Mouse (Mus musculus) limb, embryonic 14.5 days (tissue): ENCODE data around the gene Olfr96. TPM values are rescaled to one million over a fixed set of nuclear protein-coding genes. Genes with fewer than 3 reads are reported as not detected.

Experiments used
- ATAC-seq: fragments of 200-750 bp; cut with Nextera tagmentation; 2 replicates; pipeline ENCODE4 v1.8.0; 2017; ENCODE audit warnings: low read depth, moderate number of reproducible peaks, moderate TSS enrichment; ENCODE audit not compliant: low FRiP score
- DNase-seq: peaks from one replicate; pipeline ENCODE4 v3.0.0-alpha.2; 2015; ENCODE audit warnings: low spot score
- H3K27ac ChIP-seq: fragments of 300-500 bp; sonication (generic); replicated peaks from 2 replicates; pipeline ENCODE4 v1.5.1; 2014; ENCODE audit warnings: low read depth, mild to moderate bottlenecking, low read length, moderate library complexity, mixed read lengths
- H3K27me3 ChIP-seq: fragments of 300-500 bp; sonication (generic); 2 replicates; pipeline ENCODE4 v1.6.1; 2014; ENCODE audit warnings: low read length, mixed read lengths; ENCODE audit not compliant: control insufficient read depth, insufficient read depth
- H3K36me3 ChIP-seq: fragments of 300-500 bp; sonication (generic); 2 replicates; pipeline ENCODE4 v1.6.1; 2014; ENCODE audit warnings: mild to moderate bottlenecking, low read length, moderate library complexity, mixed read lengths; ENCODE audit not compliant: control insufficient read depth, insufficient read depth
- H3K4me1 ChIP-seq: fragments of 300-500 bp; sonication (generic); 2 replicates; pipeline ENCODE4 v1.6.1; 2014; ENCODE audit warnings: antibody characterized with exemption, low read length, mixed read lengths; ENCODE audit not compliant: control insufficient read depth, insufficient read depth
- H3K4me2 ChIP-seq: fragments of 300-500 bp; sonication (generic); replicated peaks from 2 replicates; pipeline ENCODE4 v1.6.1; 2014; ENCODE audit warnings: low read depth, mild to moderate bottlenecking, low read length, moderate library complexity; ENCODE audit not compliant: severe bottlenecking
- H3K4me3 ChIP-seq: fragments of 300-500 bp; sonication (generic); replicated peaks from 2 replicates; pipeline ENCODE4 v1.5.1; 2014; ENCODE audit warnings: low read length
- H3K9ac ChIP-seq: fragments of 300-500 bp; sonication (generic); 2 replicates; pipeline ENCODE4 v1.6.1; 2014; ENCODE audit warnings: mild to moderate bottlenecking, low read depth, low read length, moderate library complexity; ENCODE audit not compliant: severe bottlenecking
- H3K9me3 ChIP-seq: fragments of 300-500 bp; sonication (generic); 2 replicates; pipeline ENCODE4 v1.6.1; 2016; ENCODE audit warnings: low read length; ENCODE audit not compliant: control insufficient read depth
- POLR2A ChIP-seq: fragments of 200-500 bp; IDR thresholded peaks from 2 replicates; pipeline ENCODE4 v1.8.0; 2012; ENCODE audit warnings: inconsistent platforms, mild to moderate bottlenecking, moderate library complexity, borderline replicate concordance; ENCODE audit not compliant: insufficient read depth, insufficient read length; ENCODE audit errors: extremely low read depth
- WGBS: fragments of 180-500 bp; shearing (Covaris S2); extraction: QIAGEN DNeasy Blood & Tissue Kit; methylation state at CpG from one replicate; pipeline ENCODE4 v1.1.7; 2014; 5-methylcytosine and 5-hydroxymethylcytosine counted together
- polyA plus RNA-seq, 2 experiments: library from polyadenylated mRNA; depleted of rRNA in 1 of 2; stranded (reverse) in 1 of 2; unstranded in 1 of 2; fragments of >200 nt; fragmentation: Nextera tagmentation in 1 of 2; extraction: Ambion mirVana in 1 of 2; gene quantifications; 2 replicates each; pipeline versions ENCODE4 v1.2.1 to v1.2.3; 2012 to 2014

The Olfr96 gene
- polyA plus RNA-seq, 2 experiments, result not detected

DNA sequence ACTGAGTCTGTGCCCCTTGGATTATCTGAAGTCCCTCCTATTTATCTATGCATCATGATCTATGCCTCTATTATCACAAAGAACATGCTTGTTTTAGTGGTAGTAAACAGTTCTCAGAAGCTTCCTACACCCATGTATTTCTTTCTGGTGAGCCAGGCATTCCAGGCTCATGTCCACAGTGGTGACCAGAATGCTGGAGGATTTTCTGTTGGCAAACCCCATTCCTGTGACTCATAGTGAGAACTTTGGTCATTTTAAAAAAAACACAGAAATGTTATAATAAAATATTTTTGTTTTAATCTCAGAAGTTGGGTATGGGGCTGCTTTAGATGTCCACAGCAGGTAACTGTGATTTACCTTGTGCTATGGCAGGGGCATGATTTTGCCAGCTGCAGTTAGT lies 29.5 kb downstream of the Olfr96 start:
- Histone ChIP-seq H3K9me3 (no peaks in the 10 kb centered on the region), H3K27ac (no peak overlapping the region), H3K36me3 (no peaks in the 10 kb centered on the region), H3K27me3 (no peaks in the 10 kb centered on the region), H3K4me3 (no peak overlapping the region), H3K4me1 (no peaks in the 10 kb centered on the region), H3K4me2 (no peak overlapping the region), H3K9ac (no peak overlapping the region)
- DNase-seq (no peak), ATAC-seq (no peak)
- TF ChIP-seq POLR2A, result no peak

DNA sequence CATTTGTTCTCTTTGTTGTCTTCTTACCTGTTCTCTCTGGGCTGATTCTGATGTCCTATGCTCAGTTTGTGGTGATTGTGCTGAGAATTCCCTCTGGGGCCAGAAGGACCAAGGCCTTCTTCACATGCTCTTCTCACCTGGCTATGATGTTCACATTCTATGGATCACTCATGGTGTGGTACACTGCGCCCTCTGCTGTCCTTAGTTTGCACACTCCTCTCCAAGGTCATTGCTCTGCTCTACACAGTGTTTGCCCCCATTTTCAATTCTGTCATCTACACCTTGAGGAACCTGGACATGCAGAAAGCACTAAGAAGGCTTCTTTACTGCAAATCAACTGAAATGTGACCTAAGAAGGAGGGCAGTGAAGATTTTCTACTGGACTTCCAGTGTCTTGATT lies 30.6 kb downstream of the Olfr96 start:
- Histone ChIP-seq H3K4me2 (no peak overlapping the region), H3K9me3 (no peaks in the 10 kb centered on the region), H3K4me1 (no peaks in the 10 kb centered on the region), H3K36me3 (no peaks in the 10 kb centered on the region), H3K27ac (no peak overlapping the region), H3K27me3 (no peaks in the 10 kb centered on the region), H3K9ac (no peak overlapping the region), H3K4me3 (no peak overlapping the region)
- ATAC-seq, result no peak
- WGBS, result 8% methylated on average over 1 of the region's 1 CpGs
- no peak for TF ChIP-seq POLR2A
- DNase-seq, result no peak

DNA sequence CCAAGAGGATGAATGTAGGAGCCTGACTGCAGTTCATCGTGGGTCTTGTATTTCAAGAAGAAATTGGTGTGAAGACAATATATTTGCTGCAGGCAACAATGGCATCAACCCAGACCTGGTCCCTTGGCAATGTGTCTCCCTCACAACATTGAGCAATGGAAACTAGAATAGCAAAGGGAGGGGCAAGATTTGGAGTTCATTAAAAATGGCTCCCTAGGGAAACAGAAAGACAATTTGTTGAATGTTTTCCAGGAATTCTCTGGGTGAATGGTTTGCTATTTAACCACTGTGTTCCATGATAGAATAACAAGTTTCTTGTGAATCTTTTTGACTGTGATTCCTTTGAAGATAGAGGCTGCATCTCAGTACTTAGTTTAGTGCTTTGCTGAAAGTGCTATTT lies 43.7 kb downstream of the Olfr96 start, which contains the start of gene Olfr98:
TSS of gene Olfr98 (minus strand) at position 124 of the 400 bp plus-strand sequence.
- WGBS, result 88% methylated on average over 1 of the region's 1 CpGs
- H3K36me3 ChIP-seq, result no peaks in the 10 kb centered on the region
- DNase-seq (no peak), ATAC-seq (no peak)
- no peak for TF ChIP-seq POLR2A
- H3K9me3 ChIP-seq, result no peaks in the 10 kb centered on the region
- no peak within 1 kb of the TSS for H3K4me2 ChIP-seq
- no peak within 1 kb of the TSS for H3K4me3 ChIP-seq
- H3K4me1 ChIP-seq, result no peaks in the 10 kb centered on the region
- no peak within 1 kb of the TSS for H3K27ac ChIP-seq
- H3K9ac ChIP-seq, result no peak within 1 kb of the TSS
- H3K27me3 ChIP-seq, result no peaks in the 10 kb centered on the region

DNA sequence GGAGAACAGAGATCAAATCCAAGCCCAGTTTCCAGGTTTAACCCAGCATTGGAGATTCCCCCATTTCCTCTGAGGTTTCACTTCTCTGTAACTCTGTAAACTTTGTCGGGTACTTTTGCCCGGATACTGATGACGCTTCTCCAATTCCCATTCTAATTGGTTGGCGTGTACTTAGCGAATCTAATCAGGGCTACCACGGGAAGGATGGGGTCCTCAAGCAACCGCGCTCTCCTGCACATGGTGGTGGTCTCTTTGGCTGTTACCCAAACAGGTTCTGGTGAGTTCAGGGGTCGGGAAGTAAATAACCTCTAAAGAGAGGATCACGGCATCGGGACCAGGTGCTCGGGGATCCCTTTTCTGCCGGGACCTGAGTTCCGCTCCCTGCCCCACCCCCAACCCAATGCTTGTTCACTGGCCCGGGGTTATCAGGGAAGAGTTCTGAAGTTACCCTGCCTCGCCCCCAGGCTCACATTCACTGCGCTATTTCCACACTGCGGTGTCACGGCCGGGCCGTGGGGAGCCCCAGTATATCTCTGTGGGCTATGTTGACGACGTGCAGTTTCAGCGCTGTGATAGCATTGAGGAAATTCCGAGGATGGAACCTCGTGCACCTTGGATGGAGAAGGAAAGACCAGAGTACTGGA lies 50.2 kb downstream of the Olfr96 start, which contains the start of gene H2-M3:
TSS of gene H2-M3 (plus strand) at position 163 of the 644 bp plus-strand sequence.
- TF ChIP-seq POLR2A, result no peak
- H3K27me3 ChIP-seq, result no peaks in the 10 kb centered on the region
- 2% methylated on average over 26 of the region's 26 CpGs for WGBS
- peak; percentile 92 for DNase-seq
- H3K9me3 ChIP-seq, result no peaks in the 10 kb centered on the region
- no peaks in the 10 kb centered on the region for H3K36me3 ChIP-seq
- peak; percentile 95 for ATAC-seq
- H3K27ac ChIP-seq, result no peak within 1 kb of the TSS
- peak within 1 kb of the TSS; percentile 51 for H3K9ac ChIP-seq
- peak within 1 kb of the TSS; percentile 91 for H3K4me2 ChIP-seq
- H3K4me3 ChIP-seq, result peak within 1 kb of the TSS; percentile 51
- H3K4me1 ChIP-seq, result no peaks in the 10 kb centered on the region

GRCm38 (mm10) chr17:37270702-37271092 lies 50.8 kb downstream of the Olfr96 start:
- peak overlapping the region; percentile 91 for H3K4me2 ChIP-seq
- DNase-seq (no peak), ATAC-seq (no peak)
- H3K36me3 ChIP-seq, result no peaks in the 10 kb centered on the region
- no peaks in the 10 kb centered on the region for H3K27me3 ChIP-seq
- H3K9me3 ChIP-seq, result no peaks in the 10 kb centered on the region
- WGBS, result 64% methylated on average over 8 of the region's 8 CpGs
- H3K4me3 ChIP-seq, result peak overlapping the region; percentile 51
- no peak overlapping the region for H3K9ac ChIP-seq
- no peaks in the 10 kb centered on the region for H3K4me1 ChIP-seq
- H3K27ac ChIP-seq, result no peak overlapping the region
- no peak for TF ChIP-seq POLR2A
